Mouse (Mus musculus) retina, embryonic 14.5 days (tissue): ENCODE measurements around the gene Gpr85.

Source experiments
- DNase-seq: peaks from one replicate; pipeline ENCODE4 v3.0.0-alpha.2; 2015; ENCODE audit warnings: low spot score

Gene Gpr85

DNA sequence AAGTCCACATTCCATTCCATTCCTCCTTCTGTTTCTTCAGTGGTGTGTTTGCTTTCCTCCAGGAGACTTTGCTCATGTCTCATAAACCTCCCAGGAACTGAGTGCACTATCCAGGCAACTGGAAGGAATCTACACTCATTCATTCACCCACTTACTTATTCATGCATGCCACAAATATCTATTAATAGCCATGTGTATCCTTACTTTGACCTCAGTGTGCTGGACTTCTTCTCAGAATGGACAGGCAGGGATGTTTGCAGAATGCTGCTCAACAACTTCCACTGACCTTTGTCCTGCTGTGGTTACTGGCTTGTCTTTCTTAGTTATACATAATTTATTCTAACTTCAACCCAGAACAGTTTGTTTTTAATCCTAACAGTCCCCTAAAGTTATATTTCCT is 23.1 kb downstream of the Gpr85 start:
- DNase-seq = no peak

DNA sequence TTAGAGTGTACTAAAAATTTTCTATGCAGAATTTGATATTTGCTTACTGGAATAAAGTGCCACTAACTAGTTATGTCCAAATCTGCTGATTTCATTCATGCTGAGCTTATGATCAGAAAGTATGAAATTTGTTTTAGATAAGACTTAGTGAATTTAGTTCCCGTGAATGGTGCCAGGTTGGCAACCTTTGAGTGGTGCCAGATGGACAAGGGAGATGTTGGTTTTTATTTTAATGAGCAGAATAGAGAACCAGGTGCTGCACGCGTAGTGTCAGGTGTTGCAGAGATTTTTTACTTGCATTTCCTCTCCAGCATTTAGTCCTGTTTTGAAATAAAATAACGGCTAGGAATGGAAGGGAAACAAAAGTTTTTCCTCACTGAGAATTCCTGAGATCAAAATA is 27.6 kb downstream of the Gpr85 start:
- DNase-seq = no peak

DNA sequence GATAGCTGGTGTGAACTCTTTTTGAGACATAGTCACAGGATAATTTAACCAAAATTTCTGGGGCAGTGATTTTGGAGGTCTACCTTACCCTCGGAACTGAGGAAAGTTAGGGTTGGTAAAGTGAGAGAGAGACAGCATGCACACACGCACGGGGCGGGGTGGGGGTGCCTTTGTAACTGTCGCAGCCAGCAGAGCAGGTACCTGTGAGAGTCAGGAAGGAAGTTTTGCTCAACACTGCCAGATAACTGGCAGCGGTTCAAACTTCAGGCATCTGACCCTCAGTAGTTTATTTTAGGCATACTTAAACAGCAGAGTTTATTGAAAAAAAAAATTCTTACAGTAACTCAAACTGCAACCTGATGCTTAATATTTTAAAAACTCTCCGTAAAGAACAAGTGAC is 39.7 kb downstream of the Gpr85 start:
- DNase-seq = no peak

DNA sequence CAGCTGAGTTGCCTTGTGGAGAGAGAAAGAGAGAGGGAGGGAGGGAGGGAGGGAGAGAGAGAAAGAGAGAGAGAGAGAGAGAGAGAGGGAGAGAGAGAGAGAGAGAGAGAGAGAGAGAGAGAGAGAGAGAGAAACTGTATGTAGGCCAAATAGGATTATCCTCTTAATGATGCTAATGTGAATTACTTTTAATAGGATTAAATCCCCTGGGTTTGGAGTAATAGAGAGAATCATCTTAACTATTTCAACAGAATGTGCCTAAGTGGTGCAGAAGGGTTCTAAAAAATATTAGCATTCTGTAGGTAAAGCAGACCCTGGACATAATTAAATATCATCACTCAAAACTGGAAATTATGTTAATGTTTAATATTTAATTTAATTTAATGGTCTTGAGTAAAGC is 42.4 kb downstream of the Gpr85 start:
- peak; percentile 11 for DNase-seq
